Mouse (Mus musculus) limb, embryonic 11.5 days (tissue): ENCODE results near the gene Ctag2. TPM values are rescaled to one million over a fixed set of nuclear protein-coding genes. Genes with fewer than 3 reads are reported as not detected.

Source experiments
- ATAC-seq: fragments of 200-750 bp; cut with Nextera tagmentation; 2 replicates; pipeline ENCODE4 v1.8.0; 2017; ENCODE audit warnings: low read depth; ENCODE audit not compliant: insufficient number of reproducible peaks, low FRiP score, low TSS enrichment
- DNase-seq: peaks from one replicate; pipeline ENCODE4 v3.0.0-alpha.2; 2015; ENCODE audit warnings: low spot score
- H3K27ac ChIP-seq: fragments of 300-500 bp; sonication (generic); replicated peaks from 2 replicates; pipeline ENCODE4 v1.5.1; 2014; ENCODE audit warnings: low read depth, mild to moderate bottlenecking, low read length
- H3K27me3 ChIP-seq: fragments of 300-500 bp; sonication (generic); 2 replicates; pipeline ENCODE4 v1.6.1; 2014; ENCODE audit warnings: mild to moderate bottlenecking, low read length, mixed read lengths; ENCODE audit not compliant: control insufficient read depth, insufficient read depth
- H3K36me3 ChIP-seq: fragments of 300-500 bp; sonication (generic); 2 replicates; pipeline ENCODE4 v1.6.1; 2014; ENCODE audit warnings: mild to moderate bottlenecking, low read length, moderate library complexity, mixed read lengths; ENCODE audit not compliant: control insufficient read depth, insufficient read depth
- H3K4me1 ChIP-seq: fragments of 300-500 bp; sonication (generic); 2 replicates; pipeline ENCODE4 v1.6.1; 2014; ENCODE audit warnings: low read length, mixed read lengths; ENCODE audit not compliant: control insufficient read depth, insufficient read depth
- H3K4me2 ChIP-seq: fragments of 300-500 bp; sonication (generic); 2 replicates; pipeline ENCODE4 v1.6.1; 2014; ENCODE audit warnings: low read depth, mild to moderate bottlenecking, moderate library complexity; ENCODE audit not compliant: severe bottlenecking
- H3K4me3 ChIP-seq: fragments of 300-500 bp; sonication (generic); 2 replicates; pipeline ENCODE4 v1.5.1; 2014; ENCODE audit warnings: low read depth, low read length
- H3K9ac ChIP-seq: fragments of 300-500 bp; sonication (generic); 2 replicates; pipeline ENCODE4 v1.6.1; 2014; ENCODE audit warnings: mild to moderate bottlenecking, low read length
- H3K9me3 ChIP-seq: fragments of 300-500 bp; sonication (generic); 2 replicates; pipeline ENCODE4 v1.6.1; 2016; ENCODE audit warnings: low read length; ENCODE audit not compliant: control insufficient read depth
- WGBS: fragments of 180-500 bp; shearing (Covaris S2); extraction: QIAGEN DNeasy Blood & Tissue Kit; methylation state at CpG from one replicate; pipeline ENCODE4 v1.1.7; 2014; 5-methylcytosine and 5-hydroxymethylcytosine counted together
- polyA plus RNA-seq: library from polyadenylated mRNA; unstranded; fragments of >200 nt; fragmentation: Nextera tagmentation; extraction: Ambion mirVana; gene quantifications from 2 replicates; pipeline ENCODE4 v1.2.1, GENCODE M21; 2014

The Ctag2 gene
- not detected in 2 replicates for polyA plus RNA-seq

DNA sequence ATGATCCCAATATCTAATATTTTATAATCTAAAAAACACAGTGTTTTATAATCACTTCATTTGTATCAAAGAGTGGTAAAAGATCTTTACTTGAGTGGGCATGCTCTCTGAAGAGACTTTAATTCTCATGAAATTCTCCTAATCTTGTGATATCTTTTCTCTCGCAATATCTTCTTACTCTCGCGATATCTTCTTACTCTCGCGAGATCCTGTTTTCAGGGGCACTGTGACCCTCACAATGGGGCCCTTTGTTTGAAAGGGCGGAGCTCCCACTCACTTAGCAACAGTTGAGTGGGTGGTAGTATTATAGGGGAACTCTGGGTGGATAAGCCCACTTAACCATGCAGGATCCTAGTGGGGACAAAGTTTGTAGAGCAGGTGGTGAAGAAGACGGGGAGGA lies at the start of gene Ctag2:
TSS of gene Ctag2 (plus strand) at position 301 of the 400 bp plus-strand sequence.
- H3K27ac ChIP-seq, result no peak within 1 kb of the TSS
- DNase-seq, result no peak
- H3K9me3 ChIP-seq, result no peaks in the 10 kb centered on the region
- no peak within 1 kb of the TSS for H3K9ac ChIP-seq
- no peak for ATAC-seq
- H3K27me3 ChIP-seq, result no peaks in the 10 kb centered on the region
- no peaks in the 10 kb centered on the region for H3K4me1 ChIP-seq
- H3K4me3 ChIP-seq, result no peak within 1 kb of the TSS
- 91% methylated on average over 7 of the region's 7 CpGs for WGBS
- H3K4me2 ChIP-seq, result no peak within 1 kb of the TSS
- no peaks in the 10 kb centered on the region for H3K36me3 ChIP-seq
